Mouse (Mus musculus): ENCODE measurements around the gene Frmd6. TPM values are rescaled to one million over a fixed set of nuclear protein-coding genes. Genes with fewer than 3 reads are reported as not detected.

Gene Frmd6
- total RNA-seq, 2 experiments from 2014 or later, result 37.5 to 42.7 TPM

- intact Hi-C loops (cut with DNase I), result no loop called here
- DNase-seq (ENCODE audit: low spot score in 2 of 2), result no peak
Observed at GRCm38 (mm10) chr12:70845371-70845770, 20.1 kb downstream of the Frmd6 start.

GRCm38 (mm10) chr12:70849024-70849423 lies 23.7 kb downstream of the Frmd6 start:
- intact Hi-C loops (cut with DNase I), result no loop called here
- no peak for DNase-seq (ENCODE audit: low spot score in 2 of 2)

GRCm38 (mm10) chr12:70849517-70850291 lies 24.4 kb downstream of the Frmd6 start:
- intact Hi-C loops (cut with DNase I), result no loop called here
- DNase-seq (ENCODE audit: low spot score in 2 of 2), result no peak

GRCm38 (mm10) chr12:70851342-70851960 lies 26.1 kb downstream of the Frmd6 start:
- intact Hi-C loops (cut with DNase I), result no loop called here
- DNase-seq (ENCODE audit: low spot score in 2 of 2), result no peak

- peak; percentile 50 to 52 for DNase-seq (ENCODE audit: low spot score in 2 of 2)
- intact Hi-C loops (cut with DNase I), result no loop called here
Observed at GRCm38 (mm10) chr12:70853026-70853425, 27.7 kb downstream of the Frmd6 start.

- DNase-seq (ENCODE audit: low spot score in 2 of 2), result no peak
- intact Hi-C loops (cut with DNase I), result no loop called here
Observed at GRCm38 (mm10) chr12:70855678-70856077, 30.4 kb downstream of the Frmd6 start.

GRCm38 (mm10) chr12:70856776-70857175 lies 31.5 kb downstream of the Frmd6 start:
- intact Hi-C loops (cut with DNase I), result no loop called here
- DNase-seq (ENCODE audit: low spot score in 2 of 2), result no peak

- intact Hi-C loops (cut with DNase I), result no loop called here
- DNase-seq (ENCODE audit: low spot score in 2 of 2), result no peak
Observed at GRCm38 (mm10) chr12:70863281-70863680, 38.0 kb downstream of the Frmd6 start.

- intact Hi-C loops (cut with DNase I), result no loop called here
- DNase-seq (ENCODE audit: low spot score in 2 of 2), result no peak
Observed at GRCm38 (mm10) chr12:70867780-70868179, 42.5 kb downstream of the Frmd6 start.

GRCm38 (mm10) chr12:70868190-70868987 lies 43.1 kb downstream of the Frmd6 start:
- no peak for DNase-seq (ENCODE audit: low spot score in 2 of 2)
- intact Hi-C loops (cut with DNase I), result no loop called here

- intact Hi-C loops (cut with DNase I), result no loop called here
- no peak for DNase-seq (ENCODE audit: low spot score in 2 of 2)
Observed at GRCm38 (mm10) chr12:70868988-70869291, 43.6 kb downstream of the Frmd6 start.

GRCm38 (mm10) chr12:70873544-70873943 lies 48.2 kb downstream of the Frmd6 start:
- DNase-seq (ENCODE audit: low spot score in 2 of 2), result no peak
- intact Hi-C loops (cut with DNase I), result no loop called here

GRCm38 (mm10) chr12:70876270-70876998 lies 51.1 kb downstream of the Frmd6 start:
- intact Hi-C loops (cut with DNase I), result no loop called here

GRCm38 (mm10) chr12:70877926-70878710 lies 52.8 kb downstream of the Frmd6 start:
- intact Hi-C loops (cut with DNase I), result no loop called here
- peak; percentile 42 to 44 for DNase-seq (ENCODE audit: low spot score in 2 of 2)

More at GRCm38 (mm10) chr12:70876270-70876998, 51.1 kb downstream of the Frmd6 start:
- DNase-seq (ENCODE audit: low spot score in 2 of 2), result no peak

GRCm38 (mm10) chr12:70880396-70880975 lies 55.2 kb downstream of the Frmd6 start:
- no peak for DNase-seq (ENCODE audit: low spot score in 2 of 2)
- intact Hi-C loops (cut with DNase I), result no loop called here

GRCm38 (mm10) chr12:70881340-70881739 lies 56.0 kb downstream of the Frmd6 start:
- DNase-seq (ENCODE audit: low spot score in 2 of 2), result no peak
- intact Hi-C loops (cut with DNase I), result no loop called here

- peak; percentile 60 to 75 for DNase-seq (ENCODE audit: low spot score in 2 of 2)
- intact Hi-C loops (cut with DNase I), result no loop called here
Observed at GRCm38 (mm10) chr12:70881854-70882253, 56.5 kb downstream of the Frmd6 start.

- no peak for DNase-seq (ENCODE audit: low spot score in 2 of 2)
- intact Hi-C loops (cut with DNase I), result no loop called here
Observed at GRCm38 (mm10) chr12:70883141-70883540, 57.8 kb downstream of the Frmd6 start.

GRCm38 (mm10) chr12:70884113-70884512 lies 58.8 kb downstream of the Frmd6 start:
- intact Hi-C loops (cut with DNase I), result no loop called here
- DNase-seq (ENCODE audit: low spot score in 2 of 2), result no peak
